Mouse (Mus musculus): ENCODE data around the gene Slc18b1. TPM values are rescaled to one million over a fixed set of nuclear protein-coding genes. Genes with fewer than 3 reads are reported as not detected.

Gene Slc18b1
- not detected in 2 replicates for polyA plus RNA-seq (2012)

DNA sequence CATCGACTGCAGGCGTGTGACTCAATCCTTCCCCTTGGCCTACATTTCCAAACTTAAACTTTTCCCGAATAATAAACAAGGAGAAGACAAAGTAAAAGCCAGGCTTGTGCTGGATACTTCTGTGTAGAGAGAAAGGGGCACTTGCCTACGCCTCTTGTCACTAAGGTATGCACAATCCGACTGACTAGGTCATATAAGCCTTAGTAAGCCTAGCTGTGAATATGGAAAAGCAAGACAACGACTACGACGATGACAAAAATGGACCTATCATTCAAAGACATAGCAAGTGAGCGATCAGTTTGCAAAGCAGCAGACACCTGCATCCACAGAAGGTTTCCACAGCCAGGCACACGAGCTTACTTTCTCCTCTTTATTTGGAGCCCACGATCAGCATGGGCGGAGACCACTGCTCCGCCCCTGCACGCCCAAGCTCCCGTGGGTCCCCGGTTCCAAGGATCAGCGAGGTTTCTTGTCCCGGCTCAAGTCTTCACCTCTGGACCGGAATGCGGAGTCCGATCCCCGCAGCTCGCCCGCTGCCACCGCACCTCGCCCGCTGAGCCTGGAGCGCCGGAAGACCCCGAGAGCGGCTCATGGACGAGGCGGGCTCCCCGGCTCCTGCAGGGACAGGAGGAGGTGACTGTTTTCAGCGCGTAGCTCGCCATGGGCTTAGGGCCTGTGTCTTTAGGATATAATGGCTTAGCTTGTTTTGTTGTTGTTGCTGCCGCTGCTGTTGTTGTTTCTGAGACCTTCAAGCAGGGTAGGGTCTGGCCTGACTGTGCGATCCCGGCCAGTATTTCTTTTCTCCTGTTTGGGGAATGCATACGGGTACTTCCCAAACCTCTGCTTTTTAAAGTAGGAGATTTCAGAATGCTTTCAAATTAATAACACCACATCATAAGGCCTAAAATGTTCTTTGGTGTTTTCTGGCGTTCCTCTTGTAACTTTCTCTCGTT, at the start of gene Slc18b1:
Gene Slc18b1, plus strand, starts transcription at position 436 of the 953 bp plus-strand sequence.
- TF ChIP-seq GATA1 (IDR thresholded peaks at IDR 0.05; ENCODE audit: low read length): no peak

DNA sequence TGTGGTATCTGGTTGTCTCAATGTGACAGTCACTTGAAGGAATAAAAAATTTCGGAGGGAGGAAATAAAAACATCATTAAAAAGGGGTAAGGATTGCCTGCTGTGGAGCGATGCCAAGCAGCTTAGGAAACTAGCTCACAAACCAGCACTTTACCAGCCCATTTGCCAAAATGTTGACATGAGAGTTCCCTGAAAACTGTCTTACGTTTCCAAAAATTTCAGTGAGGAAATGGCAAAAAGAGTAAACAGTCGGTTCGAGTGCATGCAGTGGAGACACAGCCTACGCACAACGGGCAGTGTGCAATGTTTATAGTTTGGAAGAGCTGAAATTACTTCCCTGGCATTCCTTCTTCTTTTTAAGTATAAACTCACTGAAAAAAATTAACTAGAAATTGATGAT, 42.6 kb upstream of the Slc18b1 start:
- TF ChIP-seq GATA1 (IDR thresholded peaks at IDR 0.05; ENCODE audit: low read length): no peak

DNA sequence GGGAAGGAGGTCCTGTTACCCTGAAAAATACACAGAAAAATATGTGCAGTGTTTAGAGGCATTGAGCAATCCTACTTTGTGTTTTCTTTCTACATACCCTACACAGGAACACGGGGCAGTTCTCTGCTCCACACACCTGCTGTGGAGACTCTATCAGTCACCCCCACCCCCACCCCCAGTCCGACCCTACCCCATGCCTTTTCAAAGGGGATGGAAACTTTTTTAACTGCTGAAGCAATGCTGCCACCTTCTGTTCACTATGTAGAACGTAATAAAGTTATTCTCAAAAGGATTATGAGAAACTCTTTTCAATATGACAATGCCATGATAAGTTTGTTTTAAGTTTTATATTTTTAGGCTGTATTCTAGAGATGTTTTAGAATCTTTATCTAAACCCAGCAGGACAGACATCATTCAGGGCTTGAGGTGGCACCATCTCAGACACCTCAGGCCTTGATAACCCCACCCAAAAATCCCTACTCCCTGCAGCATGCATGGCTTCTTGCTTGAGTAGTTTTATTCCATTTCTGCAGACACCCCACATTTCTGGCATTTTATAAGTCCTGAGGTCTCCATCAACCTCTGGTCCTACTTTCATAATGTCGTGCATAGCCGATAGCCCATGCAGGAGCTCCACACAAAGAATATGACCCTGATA, 19.4 kb upstream of the Slc18b1 start:
- no peak for TF ChIP-seq GATA1 (IDR thresholded peaks at IDR 0.05; ENCODE audit: low read length)

DNA sequence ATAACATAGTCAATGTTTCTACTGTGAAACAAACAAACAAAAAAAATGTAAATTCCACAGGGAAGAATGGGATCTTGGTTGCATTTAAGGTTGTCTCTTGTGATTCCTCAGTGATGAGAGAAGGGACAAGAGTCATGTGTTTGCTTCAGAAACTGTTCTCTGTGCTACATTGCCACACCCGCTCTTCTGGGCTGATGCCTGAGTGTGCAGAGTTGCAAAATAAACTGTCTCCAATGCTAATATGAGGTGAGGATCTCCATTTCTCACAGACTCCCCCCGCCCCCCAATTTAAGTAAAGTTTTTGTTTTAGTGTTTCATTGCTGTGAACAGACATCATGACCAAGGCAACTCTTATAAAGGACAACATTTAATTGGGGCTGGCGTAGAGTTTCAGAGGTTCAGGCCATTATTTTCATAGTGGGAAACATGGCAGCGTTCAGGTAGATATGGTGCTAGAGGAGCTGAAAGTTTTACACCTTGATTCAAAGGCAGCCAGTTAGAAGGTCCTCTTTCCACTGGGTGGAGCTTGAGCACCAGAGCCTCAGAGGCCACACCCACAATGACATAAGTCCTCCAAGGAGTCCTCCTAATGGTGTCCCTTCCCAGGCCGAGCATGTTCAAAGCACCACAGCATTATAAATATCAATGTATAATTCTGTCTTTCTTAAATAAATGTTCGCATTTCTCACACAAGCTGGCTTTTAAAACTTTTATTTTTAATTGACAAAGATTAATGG, 16.1 kb upstream of the Slc18b1 start:
- no peak for TF ChIP-seq GATA1 (IDR thresholded peaks at IDR 0.05; ENCODE audit: low read length)

DNA sequence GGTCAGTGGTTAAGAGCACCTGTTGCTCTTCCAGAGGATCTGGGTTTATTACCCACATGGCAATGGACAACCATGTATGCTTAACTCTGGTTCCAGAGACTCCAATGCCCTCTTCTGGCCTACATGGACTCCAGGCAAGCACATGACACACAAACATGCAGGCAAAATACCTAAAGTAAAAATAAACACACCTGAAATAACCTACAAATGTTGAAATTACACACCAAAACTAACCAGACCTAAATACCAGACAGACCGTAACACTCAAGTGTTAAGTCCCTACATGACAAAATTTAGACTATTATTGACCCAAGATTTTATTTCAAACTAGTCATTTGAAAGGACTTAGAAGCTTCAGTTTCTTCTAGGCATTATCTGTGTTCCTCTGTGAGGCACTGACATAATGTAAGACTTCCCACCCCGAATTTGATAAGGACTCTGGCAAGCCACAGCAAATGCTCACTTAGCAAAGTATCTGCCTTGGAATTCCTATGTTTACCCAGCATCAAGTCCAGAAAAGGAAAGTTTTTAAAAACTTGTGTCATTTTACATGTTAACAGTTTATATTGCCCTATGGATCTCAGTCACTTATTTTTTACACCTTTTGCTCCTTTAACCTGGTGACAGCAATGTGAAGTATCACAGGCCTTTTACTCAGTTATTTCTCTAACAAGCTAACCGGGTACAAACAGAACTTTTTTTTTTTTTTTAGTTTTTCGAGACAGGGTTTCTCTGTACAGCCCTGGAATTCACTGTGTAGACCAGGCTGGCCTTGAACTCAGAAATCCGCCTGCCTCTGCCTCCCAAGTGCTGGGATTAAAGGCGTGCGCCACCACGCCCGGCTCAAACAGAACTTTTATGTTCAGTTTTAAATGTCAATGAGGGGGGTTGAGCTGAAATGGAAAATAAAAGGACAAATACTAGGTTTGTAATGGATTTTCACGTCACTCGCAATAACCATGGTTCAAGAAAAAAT, 14.7 kb upstream of the Slc18b1 start:
- TF ChIP-seq GATA1 (IDR thresholded peaks at IDR 0.05; ENCODE audit: low read length): no peak

DNA sequence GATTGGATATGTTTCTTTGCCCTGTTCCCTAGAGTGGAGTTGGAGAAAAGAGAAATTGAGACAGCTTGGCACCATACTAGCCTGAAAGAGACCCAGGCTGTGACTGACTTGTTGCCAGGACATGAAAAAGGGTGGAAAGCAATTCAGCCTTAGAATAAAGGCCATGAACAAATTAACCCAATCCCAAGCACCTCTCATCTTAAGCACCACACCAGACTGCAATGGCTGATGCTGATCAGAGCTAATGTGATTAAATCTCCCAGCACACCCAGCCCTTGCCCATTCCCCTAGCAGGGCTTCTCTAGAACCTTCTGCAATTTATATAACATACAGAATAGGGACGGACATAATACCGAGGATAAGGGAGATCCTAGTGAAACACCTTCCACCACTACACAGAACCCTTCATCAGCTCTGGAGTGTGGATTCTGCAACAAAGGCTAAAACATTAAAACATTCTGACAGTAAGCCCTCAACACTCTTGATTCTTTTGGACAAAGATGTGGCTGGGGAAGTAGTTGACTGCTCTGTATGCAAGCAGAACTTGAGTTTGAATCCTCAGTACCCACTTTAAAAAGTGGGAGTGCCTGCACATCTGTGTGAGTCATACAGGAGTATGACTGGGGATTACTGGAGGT, 13.8 kb upstream of the Slc18b1 start:
- TF ChIP-seq GATA1 (IDR thresholded peaks at IDR 0.05; ENCODE audit: low read length): no peak

DNA sequence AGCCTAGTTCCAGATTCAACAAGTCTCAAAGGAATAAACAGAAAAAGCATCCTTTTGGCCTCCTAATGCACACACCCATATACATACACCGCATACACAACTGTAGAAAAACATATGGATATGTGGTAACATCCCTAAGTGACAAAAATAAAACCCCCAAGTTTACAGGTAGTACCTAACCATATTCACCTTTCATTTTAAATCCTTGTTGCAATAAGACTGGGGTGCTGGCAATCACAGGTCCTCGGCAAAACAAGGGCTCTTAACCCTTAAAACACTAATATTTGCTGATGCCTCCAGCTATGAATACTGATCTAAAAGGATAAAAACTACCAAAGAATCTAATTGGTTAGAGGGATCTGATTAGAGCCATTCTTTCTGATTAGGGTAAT, 13.3 kb upstream of the Slc18b1 start:
- no peak for TF ChIP-seq GATA1 (IDR thresholded peaks at IDR 0.05; ENCODE audit: low read length)

DNA sequence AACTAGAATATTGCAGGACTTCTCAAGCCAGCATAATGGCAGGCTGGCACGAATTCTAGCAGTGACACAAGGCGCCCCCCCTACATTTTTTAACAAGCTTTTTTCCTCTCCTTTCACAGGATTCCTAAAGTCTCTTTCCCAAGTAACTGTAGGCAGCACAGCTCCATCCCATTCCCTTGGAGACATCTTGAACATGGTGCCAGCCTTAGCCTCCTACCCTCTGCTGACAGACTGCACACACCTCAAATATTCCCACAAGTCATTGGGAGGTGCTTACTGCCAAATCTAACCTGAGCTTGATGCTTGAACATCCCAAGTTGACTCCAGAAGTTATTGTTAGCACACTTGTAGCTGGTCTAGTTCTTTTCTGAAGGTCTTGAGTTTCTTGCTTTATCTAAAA, 12.7 kb upstream of the Slc18b1 start:
- TF ChIP-seq GATA1 (IDR thresholded peaks at IDR 0.05; ENCODE audit: low read length): no peak

DNA sequence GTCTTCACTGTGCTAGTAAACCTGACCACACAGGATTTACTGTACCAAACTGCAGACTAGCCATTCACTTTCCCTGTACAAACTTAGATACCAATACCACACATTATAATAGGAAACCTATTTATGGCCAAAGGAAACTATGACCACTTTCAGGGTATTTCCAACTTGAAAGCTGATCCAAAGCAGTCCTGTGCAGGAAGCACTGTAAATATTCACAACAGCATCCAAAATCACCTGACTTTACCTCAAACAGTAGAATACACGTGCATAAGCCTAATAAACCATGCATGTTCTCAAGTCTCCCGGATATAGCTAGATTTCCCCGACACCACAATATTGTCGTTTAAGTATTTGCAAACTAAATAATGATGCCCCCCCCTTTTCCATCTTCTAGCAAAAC, 10.7 kb upstream of the Slc18b1 start:
- no peak for TF ChIP-seq GATA1 (IDR thresholded peaks at IDR 0.05; ENCODE audit: low read length)

DNA sequence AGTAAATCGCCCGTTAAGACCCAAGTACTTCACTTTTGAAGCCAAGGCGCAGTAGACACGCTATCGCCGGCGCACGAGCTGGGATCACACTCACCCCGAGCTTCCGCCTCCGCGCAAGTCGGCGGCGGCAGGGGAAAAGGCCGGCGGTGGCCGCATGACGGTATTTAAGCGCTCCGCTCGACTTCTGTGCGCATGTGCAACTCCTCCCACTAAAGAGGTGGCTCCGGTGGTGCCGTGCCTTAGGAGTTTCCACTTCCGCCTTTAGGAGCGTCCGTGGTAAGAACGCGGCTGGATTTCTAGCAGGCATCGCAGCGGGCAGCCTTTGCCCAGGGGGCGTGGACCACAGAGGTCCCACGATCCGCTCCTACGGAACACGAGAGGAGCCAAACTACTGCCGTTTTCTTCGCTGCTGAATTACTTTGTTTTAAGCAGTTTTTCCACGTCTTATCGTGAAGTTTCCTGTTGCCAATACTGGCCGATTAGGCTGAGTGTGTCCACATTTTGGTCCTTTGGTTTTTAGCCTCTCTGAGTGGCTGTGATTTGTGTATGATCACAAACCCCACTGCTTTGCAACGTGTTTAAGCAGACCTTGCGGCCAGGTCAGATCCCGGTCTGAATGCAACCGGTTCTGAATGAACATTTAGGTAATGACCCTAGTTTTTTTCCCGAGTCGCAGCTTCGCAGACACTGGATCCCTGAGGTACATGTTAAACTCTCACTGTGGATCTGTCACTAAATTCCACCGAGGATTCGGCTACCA, 9.5 kb upstream of the Slc18b1 start, which contains the start of gene Rps12:
Gene Rps12, minus strand, starts transcription at position 214 of the 760 bp plus-strand sequence.
- TF ChIP-seq GATA1 (IDR thresholded peaks at IDR 0.05; ENCODE audit: low read length): no peak

DNA sequence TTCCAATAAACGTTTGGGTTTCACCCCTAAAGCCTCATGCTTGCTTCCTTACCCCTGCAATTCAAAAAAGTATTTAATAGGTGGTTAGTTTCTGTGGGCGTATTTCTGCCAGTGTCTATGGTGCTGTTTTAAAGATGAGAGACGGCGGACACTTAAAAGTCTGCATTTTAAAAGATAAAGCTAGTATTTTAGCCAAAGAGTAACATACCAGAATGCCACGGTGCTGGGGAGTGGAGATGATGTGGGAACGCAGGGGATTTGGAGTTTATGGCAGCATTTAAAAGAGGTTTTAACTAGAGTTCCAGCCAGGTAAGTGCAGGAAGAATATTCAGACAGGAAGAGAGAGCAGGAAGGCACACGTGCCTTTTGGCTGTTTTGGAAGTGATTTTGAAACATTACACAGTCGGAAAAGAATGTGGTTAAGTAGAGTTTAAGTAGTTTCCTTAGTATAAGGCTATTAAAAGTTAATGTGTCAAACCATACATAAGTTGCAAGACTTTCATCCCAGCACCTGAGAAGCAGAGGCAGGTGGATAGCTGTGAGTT, 8.7 kb upstream of the Slc18b1 start:
- no peak for TF ChIP-seq GATA1 (IDR thresholded peaks at IDR 0.05; ENCODE audit: low read length)

DNA sequence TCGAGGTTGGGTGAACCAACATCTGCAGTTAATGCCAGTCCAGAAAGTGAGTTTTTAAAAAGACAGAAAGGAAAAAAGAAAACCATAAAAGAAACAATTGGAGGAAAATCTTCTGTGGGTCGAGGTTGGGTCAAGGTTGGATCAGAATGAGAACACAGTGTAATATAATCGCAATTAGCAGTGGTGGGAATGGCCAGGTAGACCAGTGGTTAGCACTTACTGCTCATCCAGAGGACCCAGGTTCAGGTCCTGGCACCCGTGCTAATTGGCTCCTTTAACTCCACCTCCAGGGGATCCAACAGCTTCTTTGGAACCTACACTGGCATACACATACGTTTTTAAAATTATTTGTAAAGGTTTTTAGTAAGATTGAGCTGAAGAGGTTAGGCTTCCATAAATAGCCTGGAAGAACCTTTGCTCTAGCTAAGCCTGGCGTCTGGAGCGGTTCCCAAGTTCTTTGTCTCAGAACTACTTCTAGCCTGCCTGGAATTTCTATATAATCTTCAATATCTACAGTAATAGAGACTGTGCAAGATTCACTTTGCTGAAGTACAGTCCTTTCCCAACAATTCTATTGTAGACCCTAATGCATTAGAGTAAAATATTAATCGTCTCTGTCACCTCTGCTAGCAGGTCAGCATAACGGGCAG, 790 bp upstream of the Slc18b1 start:
- no peak for TF ChIP-seq GATA1 (IDR thresholded peaks at IDR 0.05; ENCODE audit: low read length)

DNA sequence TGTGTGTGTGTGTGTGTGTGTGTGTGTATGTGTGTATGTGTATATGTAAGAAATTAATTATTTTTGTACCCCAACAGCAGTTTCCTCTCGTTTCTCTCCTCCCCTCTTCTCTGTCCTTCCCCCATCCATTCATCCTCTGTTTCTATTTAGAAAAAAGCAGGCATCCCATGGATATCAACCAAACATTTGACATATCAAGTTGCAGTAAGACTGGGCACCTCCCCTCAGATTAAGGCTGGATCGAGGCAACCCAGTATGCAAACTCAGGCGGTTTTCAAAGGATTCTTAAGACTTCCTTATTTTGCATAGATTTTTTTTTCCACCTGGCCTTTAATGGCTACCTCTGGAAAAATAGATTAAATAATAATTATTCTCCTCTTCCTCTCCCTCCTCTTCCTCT, 820 bp downstream of the Slc18b1 start:
- no peak for TF ChIP-seq GATA1 (IDR thresholded peaks at IDR 0.05; ENCODE audit: low read length)

Data from G1E-ER4 (cell line).